Mouse (Mus musculus) embryo, embryonic 11.5 days (tissue): ENCODE measurements around the gene Gm27021.
A peak's percentile ranks its signal among the peaks of the same experiment; 100 is the strongest.

Experiments used
- DNase-seq: peaks from one replicate; pipeline ENCODE4 v3.0.0-alpha.2; 2012; ENCODE audit warnings: low read depth, low spot score

The Gm27021 gene

DNA sequence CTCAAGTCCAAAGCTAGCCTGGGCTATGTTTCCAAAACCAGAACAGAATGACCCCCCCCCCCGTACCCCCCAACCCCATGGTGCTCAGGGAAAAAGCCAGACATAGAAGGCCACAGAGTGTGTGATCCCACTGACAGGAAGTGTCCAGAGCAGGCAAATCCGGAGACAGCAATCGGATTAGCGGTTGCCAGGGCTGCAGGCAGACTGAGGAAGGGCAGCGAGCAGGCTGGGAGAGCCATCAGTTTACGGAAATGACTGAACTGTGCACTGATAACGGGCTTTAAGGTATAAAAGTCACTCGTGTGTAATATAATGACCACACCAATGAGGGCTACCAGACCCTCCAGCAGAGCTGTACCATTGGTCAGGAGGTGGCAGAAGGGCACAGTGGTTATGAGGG, 26.6 kb downstream of the Gm27021 start:
- no peak for DNase-seq

DNA sequence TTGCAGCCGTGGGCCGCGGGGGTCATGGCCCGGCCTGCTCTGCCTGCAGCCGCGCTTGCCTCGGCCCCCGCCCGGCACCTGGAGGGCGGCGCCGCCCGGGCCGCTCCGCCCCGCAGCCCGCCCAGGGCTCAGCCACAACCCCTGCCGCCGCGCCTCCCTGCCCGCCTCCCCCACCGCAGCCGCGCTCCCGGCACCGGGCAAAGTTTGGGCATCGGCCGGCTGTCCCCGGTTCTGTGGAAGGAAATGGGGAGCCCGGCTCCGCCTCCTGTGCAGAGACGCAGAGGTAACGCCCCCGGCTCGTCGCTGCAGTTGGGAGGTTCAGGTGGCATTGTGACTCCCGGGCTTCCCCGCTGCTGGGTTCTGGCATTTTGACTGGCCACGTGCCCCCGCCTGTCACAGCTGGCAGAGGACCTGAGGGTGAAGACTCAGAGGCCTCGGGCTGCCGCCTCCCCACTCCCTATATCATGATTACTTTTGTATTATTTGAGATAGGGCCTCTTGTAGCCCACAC, 33.5 kb downstream of the Gm27021 start:
- DNase-seq = no peak

DNA sequence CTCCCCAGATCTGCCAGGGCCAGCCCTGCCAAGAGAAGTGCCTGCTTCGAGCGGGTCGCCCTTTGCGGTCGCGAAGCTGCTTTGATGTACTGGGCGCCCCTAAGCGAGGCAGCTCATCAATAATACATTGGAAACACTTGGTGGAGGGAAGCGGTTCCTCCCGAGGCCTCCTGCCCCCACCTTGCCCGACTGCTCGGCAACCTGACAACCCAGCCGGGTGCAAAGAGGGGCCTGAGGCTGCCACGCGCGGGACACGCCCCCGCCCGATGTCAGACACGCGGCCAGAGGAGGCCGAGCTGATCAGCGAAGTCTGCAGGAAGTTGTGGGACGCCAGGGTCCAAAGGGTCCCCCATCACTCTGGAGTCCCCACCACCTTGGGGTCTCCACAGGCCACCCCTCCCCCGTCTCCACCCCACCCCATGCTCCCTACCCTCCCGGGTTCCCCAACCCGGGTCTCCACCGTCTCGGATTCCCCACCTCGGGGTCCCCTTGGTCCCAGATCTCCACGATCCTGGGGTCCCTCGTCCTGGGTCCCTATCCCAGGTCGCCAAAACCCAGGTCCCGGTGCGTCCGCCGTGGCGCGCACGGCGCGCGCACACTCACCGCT, 34.1 kb downstream of the Gm27021 start:
- DNase-seq = no peak

DNA sequence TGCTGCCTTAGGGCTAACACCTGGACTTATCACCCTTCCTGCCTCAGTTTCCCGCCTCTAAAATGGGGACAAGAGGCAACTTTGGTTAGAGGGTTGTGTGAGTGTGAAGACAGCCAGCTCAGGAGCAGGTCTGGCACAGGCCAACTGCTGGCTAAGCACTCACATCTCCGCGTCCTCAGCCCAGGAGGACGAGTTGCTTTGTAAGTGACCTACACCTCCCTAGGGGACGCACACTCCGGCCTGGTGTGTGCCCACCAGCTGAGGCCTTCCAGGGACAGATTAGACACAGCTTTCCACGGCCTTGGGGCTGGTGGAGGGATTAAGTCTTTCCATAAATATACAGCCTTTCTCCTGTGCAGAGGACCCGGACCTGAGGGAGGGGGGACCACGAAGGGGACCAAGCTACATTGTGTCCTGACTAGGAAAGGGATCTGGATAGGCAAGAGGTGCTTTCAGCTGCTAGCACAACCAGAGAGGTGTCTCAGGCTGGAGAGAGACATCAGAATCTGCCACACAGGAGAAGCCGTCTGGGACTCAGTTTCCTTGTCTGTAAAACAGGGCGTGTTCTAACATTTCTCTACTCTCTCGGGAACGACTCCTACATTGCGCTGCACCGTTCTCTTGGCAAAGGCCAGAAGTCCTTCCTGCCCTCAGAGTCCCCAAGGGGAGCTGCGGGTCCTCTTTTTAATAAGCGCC, 34.8 kb downstream of the Gm27021 start:
- no peak for DNase-seq

DNA sequence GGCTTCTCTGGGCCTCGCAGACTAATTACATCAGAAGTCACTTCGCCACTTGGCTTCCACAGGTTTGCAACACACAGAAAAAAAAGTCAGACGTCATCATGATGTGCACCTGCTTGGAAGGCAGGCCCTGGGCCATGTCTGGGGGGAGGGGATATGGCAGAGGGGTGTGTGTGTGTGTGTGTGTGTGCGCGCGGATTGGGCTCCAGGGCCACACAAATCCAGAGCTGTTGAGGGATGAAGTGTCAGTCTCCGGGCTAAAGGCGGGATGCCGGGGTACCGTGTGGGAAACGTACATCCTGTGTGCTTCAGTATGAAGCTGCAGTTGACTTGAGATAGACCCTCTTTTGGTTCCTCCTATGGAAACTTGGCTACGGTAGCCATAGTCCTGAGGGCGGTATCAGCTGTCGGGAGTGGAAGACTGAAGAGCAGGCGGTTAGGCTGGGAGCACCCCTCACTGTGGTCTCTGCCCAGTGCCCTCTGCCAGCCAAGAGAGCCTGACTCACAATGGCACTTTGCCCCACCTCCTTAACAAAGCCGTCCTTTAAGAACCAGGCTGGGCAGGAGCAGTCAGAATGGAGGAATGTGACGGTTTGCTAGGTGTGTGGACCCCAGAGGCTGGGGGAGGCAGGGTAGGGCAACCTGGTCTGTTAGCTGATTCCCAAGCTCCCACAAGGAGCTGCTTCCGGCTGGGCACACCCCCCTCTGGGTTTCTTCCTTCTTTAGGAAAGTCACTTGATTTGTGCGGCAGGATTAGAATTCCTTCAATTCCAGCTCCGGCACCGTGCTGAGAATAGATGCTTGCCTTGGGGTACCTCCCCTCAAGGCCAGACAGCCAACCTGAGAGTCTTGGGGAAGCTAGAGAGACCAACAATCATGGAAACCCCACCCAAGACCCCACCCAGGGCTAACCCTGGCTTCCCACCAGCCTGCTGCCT, 36.2 kb downstream of the Gm27021 start:
- DNase-seq = no peak

DNA sequence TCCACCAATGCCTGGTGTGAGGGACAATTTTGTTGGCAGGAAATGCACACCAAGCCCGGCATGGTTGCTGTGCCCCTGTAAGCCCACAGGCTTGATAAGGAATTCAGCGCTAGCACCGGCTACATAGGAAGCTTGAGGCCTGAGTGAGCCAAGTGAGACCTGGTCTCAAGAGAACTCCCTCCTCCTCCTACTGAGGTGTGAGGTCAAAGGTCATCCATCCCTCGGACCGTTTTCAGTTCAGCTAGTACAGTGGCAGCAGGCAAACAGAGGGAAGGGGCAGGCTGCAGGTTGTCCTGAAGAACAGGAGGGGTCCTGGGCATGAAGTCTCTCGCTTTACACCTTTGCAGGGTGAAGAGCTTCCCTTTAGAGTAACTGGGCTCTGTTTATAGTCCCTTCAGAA, 37.0 kb downstream of the Gm27021 start:
- no peak for DNase-seq

DNA sequence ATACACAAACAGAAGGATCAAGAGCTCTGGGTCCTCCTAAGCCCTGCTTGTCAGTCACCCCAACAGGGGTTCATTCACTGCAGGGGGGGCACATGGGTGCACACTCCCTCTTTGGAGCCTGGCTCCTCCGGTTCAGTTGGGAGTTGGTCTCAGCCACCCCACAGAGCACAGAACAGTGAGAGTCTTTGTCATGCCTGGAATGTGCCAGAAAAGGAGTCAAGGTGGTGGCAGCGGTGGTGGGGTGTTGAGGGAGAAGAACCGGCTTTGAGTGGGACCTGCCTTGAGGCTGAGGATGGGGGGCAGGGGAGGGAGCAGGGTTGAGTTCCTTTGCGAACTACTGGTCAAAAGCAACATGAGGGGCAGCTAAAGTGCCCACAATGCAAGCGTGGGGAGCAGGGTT, 37.8 kb downstream of the Gm27021 start:
- no peak for DNase-seq

DNA sequence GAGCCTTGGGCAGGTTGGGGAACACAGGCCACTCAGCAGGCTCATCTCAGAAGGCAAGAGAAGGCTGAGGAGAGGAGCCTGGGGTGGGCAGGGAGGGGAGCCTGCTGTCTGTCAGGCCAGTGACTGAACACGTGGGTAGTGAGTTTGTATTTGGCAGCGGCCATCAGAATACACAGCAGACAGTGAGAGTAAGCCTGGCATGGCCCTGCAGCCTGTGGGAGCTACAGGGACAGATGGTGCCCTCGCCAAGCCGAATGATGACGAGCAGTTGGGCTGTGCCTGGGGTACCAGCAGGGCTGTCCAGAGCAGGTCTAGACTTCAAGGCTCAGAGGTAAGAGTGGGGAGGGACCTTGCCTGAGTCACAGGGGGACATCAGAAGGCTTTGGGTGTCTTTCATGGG, 40.6 kb downstream of the Gm27021 start:
- no peak for DNase-seq

DNA sequence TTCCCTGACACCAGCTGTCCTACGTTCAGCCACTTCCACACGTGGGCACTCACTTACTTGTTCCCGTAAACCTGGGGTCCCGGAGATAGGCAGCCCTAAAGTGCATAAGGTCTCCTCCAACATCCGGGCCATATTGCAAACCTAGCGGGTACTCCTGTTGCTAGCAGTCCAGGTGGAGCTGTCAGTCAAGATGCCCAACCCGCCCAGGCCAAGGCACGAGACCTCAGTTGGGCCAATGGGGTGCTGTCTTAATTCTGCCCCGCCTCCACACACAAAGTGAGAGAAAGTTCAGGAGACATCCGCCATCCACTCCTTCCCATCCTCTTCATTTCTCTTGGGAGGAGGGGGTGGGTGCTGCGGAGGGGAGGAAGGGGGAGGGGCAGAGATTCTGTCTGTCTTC, 41.4 kb downstream of the Gm27021 start:
- no peak for DNase-seq

DNA sequence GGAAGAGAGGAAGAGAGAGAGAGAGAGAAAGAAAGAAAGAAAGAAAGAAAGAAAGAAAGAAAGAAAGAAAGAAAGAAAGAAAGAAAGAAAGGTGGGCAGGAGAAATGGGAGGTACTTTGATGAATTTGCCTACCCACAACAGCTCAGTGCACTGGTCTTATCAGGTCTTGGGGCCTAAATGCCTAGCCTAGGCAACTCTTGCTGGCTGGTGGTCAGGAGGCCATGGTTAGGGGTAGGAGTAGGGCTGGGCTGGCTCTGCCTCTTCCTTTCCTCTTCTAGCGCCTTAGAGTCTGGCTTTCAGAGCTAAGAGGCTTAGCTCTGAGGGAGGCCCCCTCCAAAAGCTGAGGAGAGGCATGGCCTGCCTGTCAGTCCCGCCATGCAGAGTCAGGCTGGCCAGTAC, 44.3 kb downstream of the Gm27021 start:
- no peak for DNase-seq

DNA sequence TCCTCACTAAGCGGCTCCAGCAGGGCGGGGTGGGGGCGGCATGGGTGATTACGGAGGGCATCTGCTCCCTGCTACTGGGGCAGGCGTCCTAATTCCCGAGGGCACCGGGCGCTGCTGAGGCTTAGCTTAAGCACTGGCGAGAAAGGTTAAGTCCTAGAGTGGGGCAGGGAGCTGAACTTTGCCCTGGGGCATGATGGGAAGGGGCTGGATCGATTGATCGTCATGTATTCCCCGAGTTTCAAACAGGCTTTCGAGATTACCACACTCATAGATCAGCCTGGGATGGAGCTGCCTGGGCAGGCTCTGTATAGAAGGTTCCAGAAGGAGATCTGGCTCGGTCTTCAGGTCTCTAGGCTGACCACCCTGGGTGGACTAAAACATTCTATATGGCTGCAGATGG, 45.7 kb downstream of the Gm27021 start:
- no peak for DNase-seq

DNA sequence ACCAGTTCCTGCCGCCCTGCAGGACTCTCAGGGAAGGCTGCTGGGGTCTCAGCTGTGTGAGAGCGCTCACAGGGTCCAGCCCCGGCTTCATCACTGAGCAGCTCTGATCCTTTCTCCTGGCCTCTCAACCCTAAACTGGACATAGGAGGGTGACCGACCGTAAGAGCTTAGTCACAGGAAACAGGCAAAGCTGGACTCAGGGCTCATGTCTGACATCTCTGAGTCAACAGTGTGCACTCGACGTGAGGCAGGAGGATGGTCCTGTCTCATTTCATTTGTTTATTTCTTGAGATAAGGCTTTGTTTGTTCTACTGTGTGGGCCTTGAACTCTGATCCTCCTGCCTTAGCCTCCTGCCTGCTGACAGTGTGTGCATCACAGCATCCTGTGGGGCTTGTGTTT, 47.4 kb downstream of the Gm27021 start:
- no peak for DNase-seq

DNA sequence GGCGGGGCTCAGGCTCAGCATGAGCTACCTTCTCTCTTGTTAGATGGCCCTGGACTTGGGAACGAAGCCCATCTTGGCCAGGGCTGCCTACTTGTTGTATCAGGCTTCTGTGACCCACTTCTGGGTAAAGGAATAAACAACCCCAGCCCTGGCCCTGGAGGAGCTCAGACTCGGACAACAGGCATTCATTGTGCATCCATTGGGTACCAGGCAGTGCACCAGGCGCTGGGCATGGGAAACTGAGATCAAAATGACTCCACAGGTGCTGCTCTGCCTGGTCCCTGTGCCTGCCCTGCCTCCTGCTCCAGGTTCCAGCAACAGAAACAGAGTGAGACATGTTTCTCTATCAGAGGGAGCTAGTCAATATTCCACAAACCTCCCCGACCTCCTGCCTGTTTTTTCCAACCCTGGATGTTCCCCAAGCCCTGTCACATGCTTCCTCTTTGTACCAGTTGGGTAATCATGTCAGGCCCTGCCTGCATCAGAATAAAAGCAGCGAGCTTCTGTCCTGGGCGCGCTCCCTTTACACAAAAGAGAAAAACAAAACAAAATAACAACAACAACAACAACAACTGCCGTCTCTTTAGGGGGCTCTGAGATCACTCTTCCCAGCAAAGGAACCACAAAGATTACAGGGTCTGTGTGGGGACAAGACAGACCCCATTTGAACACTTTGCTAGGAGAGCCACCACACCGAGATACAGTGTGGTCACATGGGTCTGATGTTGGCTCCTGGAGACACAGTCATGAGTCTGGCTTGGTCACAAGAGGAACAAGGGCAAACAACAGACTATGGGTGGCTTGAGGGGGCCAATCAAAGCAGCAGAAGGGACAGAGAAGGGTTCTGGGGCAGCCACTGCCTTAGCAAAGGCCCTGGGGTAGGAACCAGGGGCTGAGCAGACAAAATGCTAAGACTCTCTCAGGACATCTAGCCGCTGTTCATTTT, 48.4 kb downstream of the Gm27021 start:
- no peak for DNase-seq

DNA sequence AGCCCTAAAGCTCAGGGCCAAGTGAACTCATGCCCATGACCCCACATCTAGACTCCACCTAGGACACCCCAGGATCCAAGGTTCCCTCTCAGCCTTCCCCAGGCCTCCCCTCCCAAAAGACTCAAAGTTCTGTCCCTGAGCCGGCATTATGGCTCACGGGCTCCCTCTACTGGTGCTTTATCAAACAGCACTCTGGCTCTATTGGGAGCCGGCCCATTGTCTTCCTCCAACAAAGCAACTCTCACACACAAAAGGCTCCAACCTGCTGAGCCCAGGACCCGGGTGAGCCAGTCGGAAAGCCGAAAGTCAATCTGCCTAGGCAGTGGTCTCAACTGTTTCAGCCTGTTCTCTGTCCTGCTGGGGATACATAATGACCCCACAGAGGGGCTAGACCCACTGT, 49.8 kb downstream of the Gm27021 start:
- peak; percentile 68 for DNase-seq

DNA sequence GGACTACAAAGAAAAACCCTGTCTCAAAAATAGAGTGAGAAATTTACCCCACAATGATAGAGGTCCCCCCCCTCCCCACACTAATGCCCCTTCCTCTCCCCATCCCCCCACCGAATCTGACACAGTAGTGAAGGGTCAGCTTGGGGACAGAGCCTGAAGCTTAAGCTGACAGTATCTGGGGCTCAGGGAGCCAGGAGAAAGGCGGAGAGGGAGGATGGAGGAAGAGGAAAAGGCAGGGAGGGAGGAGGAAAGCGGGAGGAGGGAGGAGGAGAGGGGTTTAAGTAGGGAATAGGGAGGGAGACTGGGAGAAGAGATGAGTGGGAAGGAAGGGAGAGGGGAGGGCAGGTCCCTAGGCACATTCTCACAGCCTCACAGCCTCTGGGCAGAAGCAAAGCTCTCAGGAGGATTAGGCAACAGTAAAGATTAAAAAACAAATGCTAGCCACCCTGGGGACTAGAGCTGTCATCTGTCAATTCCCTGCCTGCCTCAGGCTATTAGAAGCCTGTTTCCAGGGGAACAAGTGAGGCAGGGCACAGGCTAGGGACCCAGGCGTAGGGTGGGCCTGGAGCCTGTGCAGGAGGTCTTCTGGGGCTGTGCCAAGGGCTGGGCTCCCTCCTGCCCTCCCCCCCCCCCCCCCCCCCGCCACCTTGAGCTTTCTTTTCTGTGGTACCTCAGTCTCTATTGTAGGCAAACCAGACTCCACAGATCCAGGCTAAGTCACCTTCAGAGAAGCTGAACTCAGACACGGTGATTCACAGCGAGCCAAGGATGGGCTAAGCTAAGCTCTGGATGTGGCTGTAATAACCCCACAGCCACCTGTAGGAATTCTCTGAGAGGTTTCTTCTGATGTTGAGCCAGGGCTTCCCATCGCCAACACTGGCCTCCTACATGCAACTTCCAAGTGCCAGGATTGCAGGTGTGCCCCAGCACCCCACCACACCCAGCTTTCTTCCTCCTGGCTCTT, 50.9 kb downstream of the Gm27021 start:
- DNase-seq = no peak

DNA sequence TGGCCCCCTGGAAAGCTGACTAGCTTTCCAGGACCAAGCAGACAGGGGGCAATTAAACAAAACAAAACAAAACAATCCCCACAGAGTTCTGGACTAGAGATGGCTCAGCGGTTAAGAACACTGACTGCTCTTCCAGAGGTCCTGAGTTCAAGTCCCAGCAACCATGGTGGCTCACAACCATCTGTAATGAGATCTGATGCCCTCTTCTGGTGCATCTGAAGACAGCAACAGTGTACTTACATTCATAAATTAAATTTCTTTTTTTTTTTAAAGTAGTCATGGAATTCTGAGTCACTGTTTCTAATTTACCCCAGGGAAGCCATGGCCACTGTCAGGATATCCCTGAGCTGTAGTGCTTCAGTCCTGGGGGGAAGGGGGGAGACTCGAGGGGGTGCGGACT, 53.4 kb downstream of the Gm27021 start:
- DNase-seq = no peak

DNA sequence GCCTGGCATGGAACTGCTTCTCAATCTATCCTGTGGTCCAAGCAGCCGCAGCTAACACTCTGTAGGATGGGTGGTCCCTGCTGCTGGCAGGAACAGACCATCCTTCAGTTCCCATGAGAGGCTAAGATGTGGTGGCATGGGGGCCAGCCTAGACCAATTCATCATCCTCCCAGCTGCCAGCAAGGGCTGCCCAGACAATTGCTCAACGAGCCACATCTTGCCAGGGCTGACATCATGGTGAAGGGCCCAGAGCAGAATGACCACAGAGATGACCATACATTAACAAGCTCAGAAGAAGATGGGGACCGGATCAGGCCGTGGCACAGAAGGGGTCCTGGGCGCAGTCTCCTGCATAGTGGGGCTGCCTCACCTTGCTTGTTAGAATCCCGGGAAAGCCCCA, 57.1 kb downstream of the Gm27021 start:
- DNase-seq = no peak

DNA sequence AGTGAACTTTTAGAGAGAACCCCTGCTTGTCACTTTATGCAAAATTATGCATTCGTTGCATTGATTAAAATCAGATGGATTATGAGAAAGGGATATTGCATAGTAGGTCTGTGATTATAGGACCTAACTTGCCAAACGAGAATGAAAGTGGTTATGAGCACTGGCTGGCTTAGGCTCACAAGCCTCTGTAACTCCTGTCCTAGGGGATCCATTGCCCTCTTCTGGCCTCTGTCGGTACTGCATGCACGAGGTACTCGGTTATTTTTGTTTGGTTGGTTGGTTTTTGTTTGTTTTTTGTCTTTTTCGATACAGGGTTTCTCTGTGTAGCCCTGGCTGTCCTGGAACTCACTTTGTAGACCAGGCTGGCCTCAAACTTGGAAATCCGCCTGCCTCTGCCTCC, 60.0 kb downstream of the Gm27021 start:
- no peak for DNase-seq

DNA sequence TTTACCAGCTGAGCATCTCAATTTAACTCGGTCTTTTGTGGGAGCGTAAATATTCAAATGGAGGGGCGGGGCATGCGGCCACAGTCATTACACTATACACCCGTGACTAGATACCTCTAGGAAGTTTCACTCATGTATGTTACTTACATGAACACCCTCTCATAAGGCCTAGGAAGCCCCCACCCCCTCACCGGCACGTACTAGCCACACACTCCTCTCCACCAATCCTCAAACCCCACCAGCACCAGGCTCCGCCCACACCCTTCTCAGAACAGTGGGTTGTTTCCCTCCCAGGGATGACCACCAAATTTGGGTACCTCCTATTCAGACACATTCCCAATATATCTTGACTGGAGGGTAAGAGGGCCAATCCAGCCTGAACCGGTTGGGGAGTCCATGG, 60.4 kb downstream of the Gm27021 start:
- DNase-seq = no peak

DNA sequence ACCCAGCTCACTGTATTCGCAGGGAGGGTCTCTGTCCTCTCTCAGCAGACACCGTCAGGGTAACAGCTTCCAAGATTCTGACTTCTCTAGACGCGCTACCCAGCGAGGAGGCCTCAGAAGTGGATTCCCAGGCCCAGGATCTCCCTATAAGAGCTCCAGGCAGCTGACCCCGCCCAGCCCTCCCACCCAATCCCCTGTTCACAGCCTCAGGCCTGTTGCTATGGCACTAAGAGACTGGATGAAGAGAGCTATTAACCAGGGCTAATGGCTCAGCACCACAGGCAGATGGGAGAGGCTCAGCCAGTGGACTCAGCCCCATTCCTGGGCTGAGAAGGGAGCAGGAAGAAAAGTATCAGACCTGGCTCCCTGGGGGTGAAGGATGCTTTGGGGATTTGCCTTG, 65.2 kb downstream of the Gm27021 start:
- no peak for DNase-seq
